Mouse (Mus musculus): Measurements from ENCODE around the gene Nfatc2.

The Nfatc2 gene

DNA sequence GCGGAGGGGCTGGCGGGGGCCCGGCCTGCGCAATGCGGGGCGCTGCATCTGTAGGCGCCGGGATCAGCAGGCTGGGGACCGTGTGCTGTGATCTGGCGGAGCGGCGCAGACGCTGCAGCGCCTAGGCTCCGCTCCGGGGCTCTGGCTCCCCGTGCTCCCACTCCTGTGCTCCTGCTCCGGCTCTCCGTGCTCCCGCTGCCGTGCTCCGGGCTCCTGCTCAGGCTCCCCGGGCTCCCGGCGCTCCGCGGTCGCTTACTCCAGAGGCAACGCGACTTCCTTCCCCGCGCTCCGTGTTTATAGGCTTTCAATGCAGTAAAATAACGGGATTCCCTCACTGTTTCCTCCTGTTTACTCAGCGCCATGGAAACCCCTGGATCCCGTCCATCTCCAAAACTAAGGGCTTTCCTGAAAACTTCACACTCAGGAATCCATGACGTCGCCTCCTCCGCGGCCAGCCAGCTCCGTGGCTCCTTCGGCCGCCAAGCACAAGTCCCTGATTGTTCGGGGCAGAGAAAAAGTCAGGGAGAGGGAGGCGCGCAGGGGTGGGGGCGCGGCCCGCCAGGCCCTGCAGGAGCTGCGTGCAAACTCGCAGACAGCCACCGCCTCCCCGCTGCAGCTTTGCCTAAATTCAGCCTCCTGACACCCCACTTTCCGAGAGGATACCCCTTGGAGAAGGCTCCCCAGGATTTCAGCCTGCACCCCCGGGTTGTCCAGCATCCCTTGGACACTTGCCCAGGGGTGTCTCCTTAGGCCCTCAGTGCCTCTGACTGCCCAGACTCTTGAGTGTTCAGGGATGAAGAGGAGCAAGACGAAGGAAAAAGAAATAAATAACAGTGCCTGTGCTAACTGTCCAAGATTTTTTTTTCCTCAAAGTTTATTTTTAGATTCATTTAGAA, at the start of gene Nfatc2:
Gene Nfatc2, minus strand, starts transcription at position 167 of the 896 bp plus-strand sequence.
- POLR2A ChIA-PET, result interaction anchor here in 3 of 4 experiments (0.5 to 2.3 kb wide), 7 partner anchors 10 to 392 kb away, joined by 3 to 13 read pairs (median 3); no protein-coding TSS in a partner anchor
- CTCF ChIA-PET, result interaction anchor here in 3 of 4 experiments (0.5 to 1.0 kb wide), 3 partner anchors 27 to 347 kb away, joined by 3 to 5 read pairs (median 3); no protein-coding TSS in a partner anchor

GRCm38 (mm10) chr2:168648171-168648570, 46.7 kb upstream of the Nfatc2 start:
- POLR2A ChIA-PET, result interaction anchor here in 3 of 4 experiments (0.6 to 1.6 kb wide), 3 partner anchors 10 to 189 kb away, joined by 3 to 4 read pairs (median 3); no protein-coding TSS in a partner anchor
- CTCF ChIA-PET, result interaction anchor here in 3 of 4 experiments (0.6 to 1.5 kb wide), 6 partner anchors 11 to 209 kb away, joined by 3 to 8 read pairs (median 3); no protein-coding TSS in a partner anchor

DNA sequence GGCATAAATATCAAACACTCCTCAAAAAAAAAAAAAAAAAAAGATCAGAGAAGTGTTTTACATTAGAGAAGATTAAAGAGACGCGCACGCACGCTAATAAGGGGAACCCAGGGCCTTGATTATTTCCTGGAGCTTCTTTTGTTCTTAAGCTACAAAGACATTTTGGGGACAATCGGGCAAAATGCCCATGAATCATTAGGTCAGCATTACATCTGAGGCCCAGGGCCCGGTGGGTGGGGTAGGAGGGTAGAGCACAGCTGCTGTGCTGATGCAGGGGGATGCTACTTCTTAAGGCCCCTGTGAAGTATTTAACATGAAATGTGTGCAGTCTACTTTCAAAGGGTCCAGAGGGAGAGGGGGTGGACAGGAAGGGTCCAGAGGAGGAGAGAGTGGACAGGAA, 43.4 kb upstream of the Nfatc2 start:
- POLR2A ChIA-PET, result interaction anchor here in 3 of 4 experiments (0.6 to 0.7 kb wide), 4 partner anchors 12 to 302 kb away, joined by 3 to 6 read pairs (median 3); no protein-coding TSS in a partner anchor
- CTCF ChIA-PET, result interaction anchor here (0.6 to 1.6 kb wide), 8 partner anchors 9 to 1319 kb away, joined by 3 to 6 read pairs (median 3); no protein-coding TSS in a partner anchor

DNA sequence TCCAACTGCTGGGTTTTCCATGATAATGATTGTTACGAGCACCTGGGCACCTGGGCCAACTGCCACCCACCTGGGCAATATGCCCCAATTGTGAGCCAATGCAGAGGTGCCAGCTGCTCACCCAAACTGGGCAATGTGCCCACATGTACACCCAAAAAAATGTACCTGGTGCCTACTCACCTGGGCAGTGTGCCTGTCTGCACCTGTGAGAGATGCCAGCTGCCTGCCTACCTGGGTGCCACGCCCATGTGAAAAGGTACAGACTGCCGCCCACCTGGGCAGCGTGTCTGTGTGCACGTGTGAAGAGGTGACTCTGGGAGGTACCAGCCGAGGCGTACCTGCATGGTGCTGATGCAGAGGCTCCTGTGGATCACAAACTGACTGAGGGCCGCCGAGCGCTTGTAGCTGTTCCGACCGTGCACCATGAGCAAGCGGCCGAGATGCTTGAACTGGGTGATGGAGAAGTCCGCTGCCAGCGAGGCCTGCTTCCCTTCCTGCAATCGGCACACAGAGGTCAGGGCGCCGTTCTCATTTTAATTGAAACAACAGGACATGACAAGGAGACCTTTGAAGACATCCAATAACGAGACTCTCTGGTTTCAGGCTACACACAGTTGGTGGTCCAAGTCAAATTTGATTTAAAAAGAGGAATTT, 42.2 kb upstream of the Nfatc2 start:
- POLR2A ChIA-PET, result no interaction called here
- CTCF ChIA-PET, result interaction anchor here in 3 of 4 experiments (0.6 to 1.3 kb wide), 4 partner anchors 27 to 238 kb away, joined by 3 read pairs; no protein-coding TSS in a partner anchor

- CTCF ChIA-PET, result interaction anchor here in 2 of 4 experiments (0.6 to 1.8 kb wide), 4 partner anchors 10 to 601 kb away, joined by 3 to 4 read pairs (median 3); no protein-coding TSS in a partner anchor
- POLR2A ChIA-PET, result no interaction called here
Measured at GRCm38 (mm10) chr2:168642187-168642586, 40.7 kb upstream of the Nfatc2 start.

DNA sequence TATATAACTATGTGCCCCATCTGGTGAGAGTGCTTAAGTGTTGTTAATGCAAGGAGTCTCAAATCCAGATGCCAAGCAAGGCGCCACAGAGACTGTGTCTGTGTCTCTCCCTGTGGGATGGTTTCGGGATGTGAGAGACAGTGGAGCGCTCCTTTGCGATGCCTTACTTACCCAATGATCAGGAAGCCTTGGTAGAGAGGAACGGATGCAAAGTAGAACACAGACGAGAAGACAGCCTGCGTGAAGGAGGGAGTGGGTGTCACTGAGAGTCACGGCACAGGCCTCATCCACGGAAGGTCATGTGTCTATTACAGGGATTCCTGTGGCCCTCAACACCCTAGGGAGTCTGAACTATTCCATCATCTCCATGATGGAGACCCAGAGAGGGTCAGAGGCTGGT, 39.0 kb upstream of the Nfatc2 start:
- ChIA-PET POLR2A (interaction anchor here in 2 of 4 experiments (0.6 to 0.8 kb wide), 2 partner anchors 12 to 881 kb away, joined by 3 to 6 read pairs; no protein-coding TSS in a partner anchor), CTCF (interaction anchor here in 3 of 4 experiments (0.7 to 1.8 kb wide), 3 partner anchors 12 to 15 kb away, joined by 3 to 6 read pairs (median 4); no protein-coding TSS in a partner anchor)

- CTCF ChIA-PET, result interaction anchor here in 1 of 4 experiments (1.1 kb wide), 1 partner anchor 17 kb away, joined by 4 read pairs; no protein-coding TSS in a partner anchor
- POLR2A ChIA-PET, result no interaction called here
Measured at GRCm38 (mm10) chr2:168634881-168635280, 33.4 kb upstream of the Nfatc2 start.

DNA sequence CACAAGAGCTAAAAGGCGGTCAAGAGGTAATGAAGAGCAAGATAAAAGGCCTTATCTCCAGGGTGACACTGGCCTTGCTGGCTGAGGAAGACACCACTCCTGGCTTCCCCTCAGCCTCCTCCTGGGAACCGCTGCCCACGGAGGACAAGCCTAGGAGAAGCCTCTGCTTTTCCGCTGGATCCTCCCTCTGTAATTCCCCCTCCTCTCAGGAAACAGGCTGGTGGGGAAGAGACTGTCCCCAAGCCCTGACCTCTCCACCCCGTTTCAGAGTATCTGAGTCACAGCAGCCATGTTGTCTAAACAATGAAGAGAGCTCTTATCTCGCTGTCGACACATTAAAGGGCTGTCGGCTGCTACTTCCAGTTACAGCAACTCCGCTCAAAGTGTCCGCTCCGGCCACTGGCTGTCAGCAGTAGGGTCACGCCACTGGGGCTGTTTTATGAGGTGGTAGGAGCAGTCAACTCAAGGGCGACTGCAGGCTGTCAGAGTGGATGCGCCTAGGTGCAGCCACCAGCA, 31.9 kb upstream of the Nfatc2 start:
- CTCF ChIA-PET, result interaction anchor here (0.6 to 1.3 kb wide), 7 partner anchors 11 to 554 kb away, joined by 3 to 5 read pairs (median 3); no protein-coding TSS in a partner anchor
- POLR2A ChIA-PET, result interaction anchor here in 1 of 4 experiments (0.7 to 1.7 kb wide), 2 partner anchors 45 to 55 kb away, joined by 3 to 5 read pairs; no protein-coding TSS in a partner anchor

DNA sequence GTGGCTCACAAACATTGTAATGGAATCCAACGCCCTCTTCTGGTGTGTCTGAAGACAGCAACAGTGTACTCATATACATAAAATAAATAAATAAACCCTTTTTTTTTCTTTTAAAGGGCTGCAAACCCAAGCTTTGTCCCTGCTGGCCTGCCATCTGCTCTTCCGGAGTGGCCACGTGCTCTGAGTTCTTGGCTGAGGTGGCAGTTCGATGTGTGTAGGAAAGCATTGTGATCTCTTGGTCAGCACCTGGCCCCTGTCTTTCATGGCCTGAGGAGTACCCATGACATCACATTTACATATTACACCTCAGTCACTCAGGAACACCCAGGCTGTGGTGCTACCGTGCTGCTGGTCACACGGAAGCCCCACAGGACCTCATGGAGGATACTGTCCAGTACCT, 31.1 kb upstream of the Nfatc2 start:
- CTCF ChIA-PET, result interaction anchor here in 3 of 4 experiments (0.6 to 6.4 kb wide), 6 partner anchors 19 to 190 kb away, joined by 3 to 55 read pairs (median 4); no protein-coding TSS in a partner anchor
- POLR2A ChIA-PET, result interaction anchor here in 1 of 4 experiments (1.7 kb wide), 1 partner anchor 56 kb away, joined by 5 read pairs; no protein-coding TSS in a partner anchor

- ChIA-PET CTCF (interaction anchor here (0.5 to 6.4 kb wide), 51 partner anchors 8 to 899 kb away, joined by 3 to 55 read pairs (median 4); partner anchors contain the start of gene Nfatc2 (in 1 of the 4)), POLR2A (no interaction called here)
Measured at GRCm38 (mm10) chr2:168628787-168629186, 27.3 kb upstream of the Nfatc2 start.

- ChIA-PET CTCF (interaction anchor here (0.5 to 6.4 kb wide), 54 partner anchors 9 to 898 kb away, joined by 3 to 55 read pairs (median 4); partner anchors contain the start of gene Nfatc2 (in 1 of the 4)), POLR2A (interaction anchor here in 2 of 4 experiments (0.6 to 0.7 kb wide), 2 partner anchors 27 to 182 kb away, joined by 3 to 4 read pairs; no protein-coding TSS in a partner anchor)
Measured at GRCm38 (mm10) chr2:168627829-168628770, 26.6 kb upstream of the Nfatc2 start.

GRCm38 (mm10) chr2:168626385-168626784, 24.9 kb upstream of the Nfatc2 start:
- POLR2A ChIA-PET, result interaction anchor here in 3 of 4 experiments (0.6 to 1.7 kb wide), 10 partner anchors 9 to 246 kb away, joined by 3 to 5 read pairs (median 4); partner anchors contain the start of gene Atp9a (in 1 of the 3)

DNA sequence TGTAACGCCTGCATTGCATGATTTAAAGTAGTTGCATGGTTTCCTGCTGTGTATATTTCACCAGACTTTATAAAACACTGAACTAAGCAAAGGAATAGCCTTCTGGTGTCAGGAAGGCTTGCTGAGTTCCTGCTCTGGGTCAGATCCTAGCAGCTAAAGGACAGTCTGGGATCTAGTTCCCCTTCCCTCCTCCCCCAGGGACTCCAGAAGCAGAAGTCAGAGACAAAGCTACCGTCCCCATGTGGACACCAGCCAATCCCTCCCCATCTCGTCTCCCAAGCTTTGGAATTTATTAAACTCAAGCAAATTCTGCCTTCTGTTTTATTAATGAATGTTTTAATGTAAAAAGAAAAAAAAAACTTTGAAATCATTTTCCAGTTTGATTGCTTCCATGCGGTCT, 23.6 kb upstream of the Nfatc2 start:
- ChIA-PET POLR2A (interaction anchor here in 1 of 4 experiments (0.9 kb wide), 1 partner anchor 13 kb away, joined by 3 read pairs; no protein-coding TSS in a partner anchor), CTCF (interaction anchor here in 2 of 4 experiments (0.6 to 1.3 kb wide), 2 partner anchors 16 to 28 kb away, joined by 4 to 6 read pairs; no protein-coding TSS in a partner anchor)

More at GRCm38 (mm10) chr2:168626385-168626784, 24.9 kb upstream of the Nfatc2 start:
- CTCF ChIA-PET, result interaction anchor here (0.5 to 6.4 kb wide), 11 partner anchors 12 to 1495 kb away, joined by 3 to 55 read pairs (median 4); no protein-coding TSS in a partner anchor

GRCm38 (mm10) chr2:168621111-168621802, 19.8 kb upstream of the Nfatc2 start:
- ChIA-PET POLR2A (interaction anchor here in 2 of 4 experiments (1.1 to 1.7 kb wide), 2 partner anchors 13 to 17 kb away, joined by 3 to 4 read pairs; no protein-coding TSS in a partner anchor), CTCF (interaction anchor here in 2 of 4 experiments (0.7 to 1.3 kb wide), 2 partner anchors 30 to 149 kb away, joined by 3 read pairs; no protein-coding TSS in a partner anchor)

DNA sequence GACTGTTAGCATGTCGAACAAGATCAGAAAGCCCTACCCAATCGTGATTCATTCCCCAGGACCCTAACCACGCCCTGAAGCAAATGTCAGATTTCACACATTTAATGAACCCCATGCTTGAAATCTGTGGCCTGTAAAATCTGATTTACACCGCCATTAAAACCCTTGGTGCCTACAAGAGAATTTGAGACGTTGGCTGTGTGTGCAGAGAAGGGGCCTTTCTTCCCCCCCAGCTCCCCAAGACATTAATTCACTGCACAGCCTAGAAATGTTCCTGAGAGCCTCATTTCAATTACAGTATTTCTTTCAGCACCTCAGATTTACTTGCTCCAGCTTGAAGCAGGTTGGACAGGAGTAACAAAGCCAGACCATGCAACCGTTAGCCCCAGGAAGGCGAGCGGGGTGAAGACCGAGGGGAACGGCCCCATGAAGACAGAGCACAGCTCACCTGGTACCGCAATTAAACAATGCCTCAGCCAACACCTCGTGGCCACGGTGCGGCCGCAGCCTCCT, 16.8 kb upstream of the Nfatc2 start:
- POLR2A ChIA-PET, result interaction anchor here in 1 of 4 experiments (0.6 to 1.3 kb wide), 4 partner anchors 8 to 220 kb away, joined by 3 to 5 read pairs (median 3); no protein-coding TSS in a partner anchor
- CTCF ChIA-PET, result interaction anchor here in 2 of 4 experiments (0.5 to 1.5 kb wide), 3 partner anchors 11 to 145 kb away, joined by 3 to 6 read pairs (median 3); no protein-coding TSS in a partner anchor

Data from embryonic stem cell, embryonic (primary cell).